Mouse (Mus musculus) embryonic facial prominence, embryonic 13.5 days (tissue): ENCODE measurements around the gene Padi1. TPM values are rescaled to one million over a fixed set of nuclear protein-coding genes. Genes with fewer than 3 reads are reported as not detected.
A peak's percentile ranks its signal among the peaks of the same experiment; 100 is the strongest.

Experiments used
- ATAC-seq: fragments of 200-750 bp; cut with Nextera tagmentation; 2 replicates; pipeline ENCODE4 v1.8.0; 2017; ENCODE audit warnings: low read depth; ENCODE audit not compliant: insufficient number of reproducible peaks, insufficient read depth, low FRiP score, low TSS enrichment
- H3K27ac ChIP-seq: fragments of 300-500 bp; sonication (generic); 2 replicates; pipeline ENCODE4 v1.5.1; 2015; ENCODE audit warnings: moderate library complexity, mild to moderate bottlenecking, inconsistent platforms
- H3K27me3 ChIP-seq: fragments of 300-500 bp; sonication (generic); 2 replicates; pipeline ENCODE4 v1.6.1; 2015; ENCODE audit warnings: mild to moderate bottlenecking, inconsistent platforms
- H3K36me3 ChIP-seq: fragments of 300-500 bp; sonication (generic); 2 replicates; pipeline ENCODE4 v1.6.1; 2015; ENCODE audit warnings: mild to moderate bottlenecking, inconsistent platforms
- H3K4me1 ChIP-seq: fragments of 300-500 bp; sonication (generic); 2 replicates; pipeline ENCODE4 v1.6.1; 2015; ENCODE audit warnings: inconsistent platforms
- H3K4me2 ChIP-seq: fragments of 300-500 bp; sonication (generic); 2 replicates; pipeline ENCODE4 v1.6.1; 2015; ENCODE audit warnings: moderate library complexity, mild to moderate bottlenecking, inconsistent platforms
- H3K4me3 ChIP-seq: fragments of 300-500 bp; sonication (generic); 2 replicates; pipeline ENCODE4 v1.5.1; 2015; ENCODE audit warnings: mild to moderate bottlenecking, inconsistent platforms
- H3K9ac ChIP-seq: fragments of 300-500 bp; sonication (generic); 2 replicates; pipeline ENCODE4 v1.6.1; 2015; ENCODE audit warnings: mild to moderate bottlenecking, inconsistent platforms
- H3K9me3 ChIP-seq: fragments of 300-500 bp; sonication (generic); 2 replicates; pipeline ENCODE4 v1.6.1; 2016; ENCODE audit warnings: inconsistent platforms
- WGBS: fragments of 180-500 bp; shearing (Covaris S2); methylation state at CpG from one replicate; pipeline ENCODE4 v1.1.7; 2015; ENCODE audit warnings: mixed read lengths; 5-methylcytosine and 5-hydroxymethylcytosine counted together
- polyA plus RNA-seq: library from polyadenylated mRNA; unstranded; fragments of >200 nt; fragmentation: Nextera tagmentation; extraction: Ambion mirVana; gene quantifications from 2 replicates; pipeline ENCODE4 v1.2.1, GENCODE M21; 2015

The Padi1 gene
- polyA plus RNA-seq, 1 experiment from 2014 or later, result 0.07 TPM

GRCm38 (mm10) chr4:140837879-140838278 lies 7.7 kb downstream of the Padi1 start:
- WGBS, result 26% methylated on average over 8 of the region's 8 CpGs
- H3K36me3 ChIP-seq, result no peaks in the 10 kb centered on the region
- no peak overlapping the region for H3K27ac ChIP-seq
- H3K27me3 ChIP-seq, result peaks cover 22% of the 10 kb centered on the region
- H3K9ac ChIP-seq, result no peak overlapping the region
- no peak for ATAC-seq
- no peaks in the 10 kb centered on the region for H3K9me3 ChIP-seq
- H3K4me3 ChIP-seq, result no peak overlapping the region
- H3K4me2 ChIP-seq, result no peak overlapping the region
- peaks cover 15% of the 10 kb centered on the region; the same call in 1 of the 2 replicates for H3K4me1 ChIP-seq

DNA sequence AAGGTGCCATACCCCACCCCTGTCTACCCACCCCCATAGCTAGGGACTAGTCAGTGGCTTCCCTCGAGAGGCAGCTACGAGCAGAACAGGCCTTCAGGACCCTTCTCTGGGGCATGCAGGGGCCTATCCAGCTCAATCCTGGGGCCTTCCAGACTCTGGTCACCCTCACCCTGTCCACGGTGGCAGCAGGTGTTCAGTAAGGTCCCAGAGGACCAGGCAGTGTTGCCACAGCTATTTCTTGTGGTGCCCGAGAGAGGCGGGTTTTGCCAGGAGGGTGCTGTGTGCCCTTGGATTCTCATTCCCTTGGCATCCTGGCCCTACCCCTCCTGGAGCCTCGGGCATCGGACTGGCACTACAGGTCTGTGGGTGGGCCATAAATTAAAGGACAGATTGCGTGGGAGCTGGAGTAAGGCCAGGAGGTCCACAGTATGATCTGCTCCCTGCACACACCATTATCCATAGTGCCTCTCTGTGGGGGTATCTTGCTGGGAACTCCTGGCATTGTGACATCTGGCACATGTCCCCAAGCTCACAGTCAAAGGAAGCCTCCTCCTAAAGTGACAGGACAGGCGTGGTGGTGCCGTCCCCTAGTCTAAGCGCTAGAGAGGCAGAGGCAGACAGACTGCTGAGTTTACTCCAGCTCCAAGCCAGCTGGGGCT lies 9.2 kb downstream of the Padi1 start:
- Histone ChIP-seq H3K4me3 (no peak overlapping the region), H3K4me2 (no peak overlapping the region), H3K4me1 (peaks cover 15% of the 10 kb centered on the region; the same call in 1 of the 2 replicates), H3K27me3 (peaks cover 22% of the 10 kb centered on the region), H3K9me3 (no peaks in the 10 kb centered on the region), H3K9ac (no peak overlapping the region), H3K27ac (no peak overlapping the region), H3K36me3 (no peaks in the 10 kb centered on the region)
- 68% methylated on average over 11 of the region's 11 CpGs for WGBS
- ATAC-seq, result no peak

- no peak for ATAC-seq
- Histone ChIP-seq H3K4me3 (no peak overlapping the region), H3K4me2 (peak overlapping the region; percentile 11; the same call in 1 of the 2 replicates), H3K9ac (no peak overlapping the region), H3K4me1 (peaks cover 15% of the 10 kb centered on the region; the same call in 1 of the 2 replicates), H3K27me3 (peaks cover 22% of the 10 kb centered on the region), H3K36me3 (no peaks in the 10 kb centered on the region), H3K27ac (no peak overlapping the region), H3K9me3 (no peaks in the 10 kb centered on the region)
- 3% methylated on average over 10 of the region's 10 CpGs for WGBS
Measured at GRCm38 (mm10) chr4:140835682-140836081, 9.9 kb downstream of the Padi1 start.

DNA sequence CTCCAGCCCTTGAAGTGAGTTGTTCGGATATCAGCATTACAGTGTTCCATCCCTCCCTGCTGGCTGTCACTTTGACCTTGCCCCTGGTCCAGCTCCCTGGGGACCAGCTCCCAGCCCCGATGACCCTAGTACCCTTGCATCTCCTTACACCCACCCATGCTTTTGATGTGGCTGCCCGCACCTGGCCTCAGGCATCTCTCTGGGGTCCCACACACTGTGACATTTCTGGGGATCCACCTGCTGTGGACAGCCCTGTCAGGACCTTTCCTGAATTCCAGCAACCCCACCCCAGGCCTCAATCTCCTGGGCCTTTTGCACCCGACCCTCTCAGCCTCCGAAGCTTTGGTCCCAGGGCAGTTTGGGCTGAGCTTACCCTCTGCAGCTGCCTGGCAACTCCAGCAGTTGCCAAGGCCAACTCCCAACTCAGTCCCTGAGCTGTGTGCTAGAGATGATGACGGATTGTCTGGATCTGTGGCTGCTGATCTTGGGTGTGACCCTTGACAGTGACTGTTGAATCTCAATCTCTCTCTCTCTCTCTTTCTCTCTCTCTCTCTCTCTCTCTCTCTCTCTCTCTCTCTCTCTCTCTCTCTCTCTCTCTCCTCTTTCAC lies 11.1 kb downstream of the Padi1 start:
- no peak overlapping the region for H3K4me3 ChIP-seq
- no peak overlapping the region for H3K4me2 ChIP-seq
- H3K36me3 ChIP-seq, result no peaks in the 10 kb centered on the region
- peaks cover 15% of the 10 kb centered on the region; the same call in 1 of the 2 replicates for H3K4me1 ChIP-seq
- no peak for ATAC-seq
- H3K9ac ChIP-seq, result no peak overlapping the region
- 47% methylated on average over 6 of the region's 6 CpGs for WGBS
- H3K27me3 ChIP-seq, result peaks cover 22% of the 10 kb centered on the region
- no peaks in the 10 kb centered on the region for H3K9me3 ChIP-seq
- no peak overlapping the region for H3K27ac ChIP-seq

DNA sequence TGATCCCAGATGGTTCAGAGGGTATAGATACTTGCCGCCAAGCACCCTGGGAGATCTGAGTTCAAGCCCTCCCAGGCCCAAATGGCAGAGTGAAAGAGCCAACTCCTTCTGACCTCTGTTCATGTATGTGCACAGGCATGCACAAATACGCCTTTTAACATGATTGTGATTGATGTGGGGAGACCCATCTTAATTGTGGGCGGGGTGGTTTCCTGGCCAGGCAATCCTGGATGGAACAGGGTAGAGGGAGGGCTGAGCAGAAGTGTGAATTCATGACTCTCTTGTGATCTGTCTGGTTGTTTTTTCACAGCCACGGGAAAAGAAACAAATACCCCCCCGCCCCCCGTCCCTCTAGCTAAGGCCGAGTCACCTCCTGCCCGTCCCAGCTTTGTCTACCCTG lies 12.8 kb downstream of the Padi1 start:
- Histone ChIP-seq H3K27me3 (peaks cover 20% of the 10 kb centered on the region), H3K4me2 (no peak overlapping the region)
- 53% methylated on average over 8 of the region's 8 CpGs for WGBS

GRCm38 (mm10) chr4:140831808-140832207 lies 13.8 kb downstream of the Padi1 start:
- Histone ChIP-seq H3K27ac (no peak overlapping the region), H3K9me3 (no peaks in the 10 kb centered on the region), H3K4me1 (peaks cover 15% of the 10 kb centered on the region; the same call in 1 of the 2 replicates), H3K27me3 (peaks cover 19% of the 10 kb centered on the region), H3K4me3 (no peak overlapping the region), H3K4me2 (no peak overlapping the region), H3K9ac (no peak overlapping the region), H3K36me3 (no peaks in the 10 kb centered on the region)
- ATAC-seq, result no peak
- 90% methylated on average over 4 of the region's 4 CpGs for WGBS

More for the DNA sequence above, 12.8 kb downstream of the Padi1 start:
- ATAC-seq, result no peak
- Histone ChIP-seq H3K4me3 (no peak overlapping the region), H3K27ac (no peak overlapping the region), H3K4me1 (peaks cover 15% of the 10 kb centered on the region; the same call in 1 of the 2 replicates), H3K36me3 (no peaks in the 10 kb centered on the region), H3K9ac (no peak overlapping the region; the same call in 1 of the 2 replicates), H3K9me3 (no peaks in the 10 kb centered on the region)

DNA sequence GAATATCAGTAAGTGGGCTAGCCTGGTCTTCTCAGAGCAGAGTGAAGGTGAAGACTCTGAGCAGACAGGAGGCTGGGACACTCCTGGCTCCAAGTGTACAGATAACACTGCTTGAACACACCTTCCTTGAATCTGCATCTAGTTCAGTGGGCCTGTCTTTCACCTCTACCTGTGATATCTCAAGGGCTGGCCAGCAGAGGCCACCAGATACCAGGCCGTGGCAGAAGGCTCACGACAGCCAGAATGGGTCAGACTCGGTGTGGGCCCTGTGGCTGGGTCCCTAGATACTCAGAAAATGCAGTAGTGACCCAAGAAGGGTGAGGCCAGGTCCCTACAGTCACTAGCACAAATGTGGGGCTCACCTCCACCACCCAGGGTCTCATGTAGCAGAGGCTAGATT lies 18.3 kb downstream of the Padi1 start:
- H3K4me2 ChIP-seq, result no peak overlapping the region
- peaks cover 23% of the 10 kb centered on the region for H3K9me3 ChIP-seq
- ATAC-seq, result no peak
- 60% methylated on average over 3 of the region's 3 CpGs for WGBS
- H3K4me3 ChIP-seq, result no peak overlapping the region
- no peak overlapping the region for H3K9ac ChIP-seq
- no peaks in the 10 kb centered on the region for H3K4me1 ChIP-seq
- no peaks in the 10 kb centered on the region for H3K27me3 ChIP-seq
- no peaks in the 10 kb centered on the region for H3K36me3 ChIP-seq
- H3K27ac ChIP-seq, result no peak overlapping the region

- no peak overlapping the region for H3K4me3 ChIP-seq
- no peak for ATAC-seq
- H3K27ac ChIP-seq, result no peak overlapping the region
- H3K4me2 ChIP-seq, result no peak overlapping the region
- H3K9me3 ChIP-seq, result peaks cover 23% of the 10 kb centered on the region
- 54% methylated on average over 11 of the region's 11 CpGs for WGBS
- H3K4me1 ChIP-seq, result no peaks in the 10 kb centered on the region
- H3K9ac ChIP-seq, result no peak overlapping the region
- no peaks in the 10 kb centered on the region for H3K27me3 ChIP-seq
- no peaks in the 10 kb centered on the region for H3K36me3 ChIP-seq
Measured at GRCm38 (mm10) chr4:140825942-140826341, 19.6 kb downstream of the Padi1 start.

DNA sequence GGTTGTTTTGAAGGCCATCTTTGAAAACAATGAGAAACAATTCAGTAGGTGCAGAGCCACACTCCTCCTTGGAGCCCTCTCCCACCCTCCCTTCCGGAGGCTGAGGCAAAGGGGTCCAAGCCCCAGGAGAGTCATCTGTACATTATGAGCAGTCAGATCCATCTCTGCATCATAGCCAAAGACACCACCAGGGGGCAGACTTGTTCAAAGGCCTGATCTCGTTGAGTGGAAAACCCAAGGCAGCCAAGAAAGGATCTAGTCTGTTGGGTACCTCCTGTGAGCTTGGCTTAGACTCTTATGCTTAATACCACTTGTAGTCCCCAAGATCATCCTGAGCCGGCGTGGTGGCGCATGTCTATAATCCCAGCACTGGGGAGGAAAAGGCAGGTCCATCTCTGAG lies 23.6 kb downstream of the Padi1 start:
- 65% methylated on average over 5 of the region's 5 CpGs for WGBS
- ATAC-seq, result no peak
- Histone ChIP-seq H3K36me3 (no peaks in the 10 kb centered on the region), H3K4me2 (no peak overlapping the region), H3K4me3 (no peak overlapping the region), H3K4me1 (0 out of 2 replicates have a peak, but pooled peaks cover under 1% of the 10 kb centered on the region), H3K27me3 (no peaks in the 10 kb centered on the region), H3K9ac (no peak overlapping the region), H3K27ac (no peak overlapping the region), H3K9me3 (peaks cover 23% of the 10 kb centered on the region)

DNA sequence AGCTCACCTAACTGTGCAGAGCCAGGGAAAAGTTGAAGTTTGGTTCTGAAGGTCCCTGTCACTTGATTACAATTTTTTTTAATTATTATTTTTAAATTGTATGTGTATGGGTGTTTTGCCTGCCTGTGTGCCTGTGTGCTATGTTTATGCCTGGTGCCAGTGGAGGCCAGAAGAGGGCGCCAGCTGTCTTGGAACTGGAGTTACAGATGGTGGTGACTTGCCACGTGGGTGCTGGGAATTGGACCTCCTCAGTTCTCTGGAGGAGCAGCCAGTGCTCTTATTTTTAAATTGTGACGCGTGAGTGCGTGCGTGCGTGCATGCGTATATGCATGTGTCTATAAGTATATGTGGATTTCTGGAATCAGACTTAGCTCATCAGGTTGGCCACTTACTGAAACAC lies 28.2 kb downstream of the Padi1 start:
- no peaks in the 10 kb centered on the region for H3K36me3 ChIP-seq
- no peak for ATAC-seq
- H3K9me3 ChIP-seq, result no peaks in the 10 kb centered on the region
- no peak overlapping the region for H3K27ac ChIP-seq
- H3K4me2 ChIP-seq, result no peak overlapping the region
- H3K27me3 ChIP-seq, result no peaks in the 10 kb centered on the region; the same call in 1 of the 2 replicates
- H3K9ac ChIP-seq, result no peak overlapping the region
- WGBS, result 92% methylated on average over 8 of the region's 8 CpGs
- no peak overlapping the region for H3K4me3 ChIP-seq
- H3K4me1 ChIP-seq, result peaks cover 34% of the 10 kb centered on the region

GRCm38 (mm10) chr4:140815996-140816917 lies 29.3 kb downstream of the Padi1 start:
- no peaks in the 10 kb centered on the region; the same call in 1 of the 2 replicates for H3K27me3 ChIP-seq
- H3K27ac ChIP-seq, result no peak overlapping the region
- H3K4me3 ChIP-seq, result no peak overlapping the region
- peaks cover 38% of the 10 kb centered on the region for H3K4me1 ChIP-seq
- no peaks in the 10 kb centered on the region for H3K36me3 ChIP-seq
- no peaks in the 10 kb centered on the region for H3K9me3 ChIP-seq
- ATAC-seq, result no peak
- no peak overlapping the region for H3K9ac ChIP-seq
- WGBS, result 46% methylated on average over 10 of the region's 10 CpGs
- no peak overlapping the region for H3K4me2 ChIP-seq
